Mouse (Mus musculus): ENCODE results near the gene Slc38a7. TPM values are rescaled to one million over a fixed set of nuclear protein-coding genes. Genes with fewer than 3 reads are reported as not detected.

Slc38a7 gene
- 19.8 and 21.4 TPM in 2 replicates for polyA plus RNA-seq (2016; fragmentation: Nextera tagmentation; extraction: Ambion mirVana)

DNA sequence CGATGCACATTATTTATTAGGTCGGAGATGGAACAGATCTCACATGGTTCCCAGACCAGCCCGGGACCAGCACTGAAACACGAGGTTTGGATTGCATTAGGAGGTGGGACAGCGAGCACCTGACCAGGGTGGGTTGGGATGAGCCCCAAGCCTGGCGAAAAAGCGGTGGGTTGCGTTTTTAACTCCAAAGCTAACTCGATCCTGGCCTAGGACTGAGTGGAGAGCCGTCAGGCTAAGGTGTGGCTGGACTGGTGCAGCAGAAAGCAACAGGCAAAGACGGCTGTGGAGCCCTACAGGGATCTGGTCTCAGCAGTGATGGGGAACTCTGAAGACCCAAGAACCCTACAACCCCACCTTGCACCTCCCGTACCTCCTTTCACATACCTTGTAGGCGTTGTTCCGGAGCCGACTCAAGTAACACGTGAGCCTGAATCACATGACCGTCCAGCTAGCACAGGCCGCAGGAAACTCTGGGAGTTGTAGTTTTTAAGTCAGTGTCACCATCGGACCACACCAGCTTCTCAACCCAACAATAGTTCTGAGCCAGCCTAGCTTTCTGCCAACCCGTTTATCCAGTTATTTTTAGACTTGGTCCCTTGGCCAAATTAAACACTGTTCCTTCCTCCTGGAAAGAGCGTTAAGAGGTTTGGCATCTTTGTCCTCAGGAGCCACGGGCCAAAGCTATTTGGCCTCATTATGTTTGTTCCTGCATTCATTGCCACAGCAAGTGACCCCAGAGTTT, at the start of gene Slc38a7:
Gene Slc38a7 (minus strand): TSS at position 438 of the 742 bp plus-strand sequence.
- Histone ChIP-seq H3K9ac (peak within 1 kb of the TSS; percentile 64), H3K4me3 (peak within 1 kb of the TSS; percentile 71), H3K4me1 (peaks cover 11% of the 10 kb centered on the region), H3K9me3 (no peaks in the 10 kb centered on the region), H3K36me3 (peaks cover 3% of the 10 kb centered on the region), H3K4me2 (replicated peaks) (peak within 1 kb of the TSS; percentile 81), H3K27ac (no peak within 1 kb of the TSS), H3K27me3 (replicated peaks) (no peaks in the 10 kb centered on the region)
- peak; percentile 96 for ATAC-seq (ENCODE audit: low FRiP score, low read depth)
- WGBS = 18% methylated on average over 22 of the region's 22 CpGs

DNA sequence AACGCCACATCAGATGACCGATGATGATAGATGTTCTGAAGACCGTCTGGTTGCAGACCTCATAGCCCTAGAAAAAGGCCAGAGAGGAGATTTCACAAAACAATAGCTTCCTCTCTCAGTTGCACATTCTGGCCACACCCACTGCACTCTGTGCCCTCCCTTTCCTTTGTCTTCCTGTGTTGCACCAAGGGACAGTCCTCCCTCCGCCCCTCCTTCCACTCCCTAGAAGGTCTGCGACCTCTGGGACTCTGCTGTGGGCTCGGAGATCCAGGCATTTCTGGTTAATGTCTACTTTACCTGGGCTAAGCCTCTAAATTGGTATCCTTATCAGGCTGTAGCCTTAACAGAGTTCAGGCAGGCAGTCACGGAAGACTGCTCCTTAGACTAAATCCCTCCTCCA, 48.5 kb upstream of the Slc38a7 start:
- no peaks in the 10 kb centered on the region for H3K9me3 ChIP-seq
- H3K27me3 ChIP-seq (replicated peaks) = no peaks in the 10 kb centered on the region
- no peak overlapping the region for H3K9ac ChIP-seq
- H3K36me3 ChIP-seq = no peaks in the 10 kb centered on the region
- H3K4me1 ChIP-seq = no peaks in the 10 kb centered on the region
- 25% methylated on average over 7 of the region's 7 CpGs for whole genome bisulfite sequencing
- no peak overlapping the region for H3K27ac ChIP-seq
- H3K4me3 ChIP-seq = no peak overlapping the region
- H3K4me2 ChIP-seq (replicated peaks) = no peak overlapping the region
- ATAC-seq (ENCODE audit: low FRiP score, low read depth) = no peak

DNA sequence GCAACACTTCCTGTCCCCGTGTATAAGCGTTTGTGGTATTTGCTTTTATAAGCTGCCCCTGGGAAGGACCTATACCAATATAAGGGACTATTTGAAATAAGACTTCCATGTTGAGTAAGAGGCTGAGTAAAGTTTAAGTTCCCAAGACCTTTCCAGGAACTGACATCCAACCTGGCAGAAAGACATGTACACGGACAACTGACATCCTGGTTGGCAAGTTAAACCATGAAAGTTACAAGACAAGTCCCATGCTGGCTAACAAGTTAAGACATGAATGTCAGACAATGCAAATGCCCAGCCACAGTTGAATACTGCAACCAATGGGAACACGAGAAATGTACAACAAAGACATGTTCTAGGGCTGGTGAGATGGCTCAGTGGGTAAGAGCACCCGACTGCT, 40.4 kb upstream of the Slc38a7 start:
- no peak overlapping the region for H3K9ac ChIP-seq
- WGBS = 85% methylated on average over 5 of the region's 5 CpGs
- no peak overlapping the region for H3K4me3 ChIP-seq
- no peak for ATAC-seq (ENCODE audit: low FRiP score, low read depth)
- no peaks in the 10 kb centered on the region for H3K27me3 ChIP-seq (replicated peaks)
- H3K4me1 ChIP-seq = no peaks in the 10 kb centered on the region
- no peaks in the 10 kb centered on the region for H3K36me3 ChIP-seq
- H3K4me2 ChIP-seq (replicated peaks) = no peak overlapping the region
- no peak overlapping the region for H3K27ac ChIP-seq
- no peaks in the 10 kb centered on the region for H3K9me3 ChIP-seq

DNA sequence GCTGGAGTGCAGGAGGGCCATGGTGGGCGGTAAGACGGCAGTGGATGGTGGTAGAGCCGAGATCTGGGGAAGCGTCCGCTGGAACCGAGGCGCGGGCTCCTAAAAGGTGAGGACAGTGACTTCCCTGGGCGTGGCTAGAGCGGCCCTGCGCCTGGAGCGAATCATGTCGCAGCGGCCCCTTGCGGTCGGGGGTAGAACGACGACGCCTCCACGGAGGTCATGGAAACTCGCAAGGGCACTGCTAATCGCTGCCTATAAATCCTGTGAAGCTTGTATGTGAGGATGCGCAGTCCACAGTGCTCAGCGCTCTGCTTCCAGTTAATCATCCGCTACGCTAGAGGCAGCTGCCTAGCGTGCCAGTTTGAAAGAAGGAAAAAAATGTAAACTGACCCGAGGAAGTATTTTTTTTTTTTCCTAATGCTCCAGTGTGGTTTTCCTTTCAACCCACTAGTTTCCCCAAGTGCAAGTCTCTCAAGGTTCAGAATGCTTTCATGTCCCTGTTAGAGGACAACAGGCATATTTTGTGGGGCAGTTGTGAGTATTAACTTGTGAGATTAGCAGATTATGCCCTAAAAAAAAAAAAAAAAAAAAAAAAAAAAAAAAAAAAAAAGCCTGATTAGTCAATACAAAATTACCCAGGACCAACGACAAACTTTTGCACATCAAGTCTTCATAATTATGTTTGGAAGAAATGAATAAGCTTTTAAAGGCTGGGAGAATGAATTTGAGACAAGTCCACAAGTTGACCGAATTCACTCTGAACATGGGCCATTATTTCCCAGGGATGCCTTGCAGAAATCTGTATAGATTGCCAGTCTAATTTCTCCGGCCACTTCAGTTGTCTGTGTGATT, 35.2 kb upstream of the Slc38a7 start, which contains the start of gene Got2:
Gene Got2 (minus strand): TSS at position 263 of the 852 bp plus-strand sequence.
- H3K27me3 ChIP-seq (replicated peaks) = no peaks in the 10 kb centered on the region
- H3K4me3 ChIP-seq = peak within 1 kb of the TSS; percentile 69
- peak within 1 kb of the TSS; percentile 74 for H3K4me2 ChIP-seq (replicated peaks)
- H3K9ac ChIP-seq = peak within 1 kb of the TSS; percentile 63
- peak within 1 kb of the TSS; percentile 50; the same call in 1 of the 2 replicates for H3K27ac ChIP-seq
- H3K36me3 ChIP-seq = no peaks in the 10 kb centered on the region
- ATAC-seq (ENCODE audit: low FRiP score, low read depth) = peak; percentile 93
- H3K4me1 ChIP-seq = peaks cover 13% of the 10 kb centered on the region
- no peaks in the 10 kb centered on the region for H3K9me3 ChIP-seq
- 8% methylated on average over 31 of the region's 31 CpGs for WGBS

DNA sequence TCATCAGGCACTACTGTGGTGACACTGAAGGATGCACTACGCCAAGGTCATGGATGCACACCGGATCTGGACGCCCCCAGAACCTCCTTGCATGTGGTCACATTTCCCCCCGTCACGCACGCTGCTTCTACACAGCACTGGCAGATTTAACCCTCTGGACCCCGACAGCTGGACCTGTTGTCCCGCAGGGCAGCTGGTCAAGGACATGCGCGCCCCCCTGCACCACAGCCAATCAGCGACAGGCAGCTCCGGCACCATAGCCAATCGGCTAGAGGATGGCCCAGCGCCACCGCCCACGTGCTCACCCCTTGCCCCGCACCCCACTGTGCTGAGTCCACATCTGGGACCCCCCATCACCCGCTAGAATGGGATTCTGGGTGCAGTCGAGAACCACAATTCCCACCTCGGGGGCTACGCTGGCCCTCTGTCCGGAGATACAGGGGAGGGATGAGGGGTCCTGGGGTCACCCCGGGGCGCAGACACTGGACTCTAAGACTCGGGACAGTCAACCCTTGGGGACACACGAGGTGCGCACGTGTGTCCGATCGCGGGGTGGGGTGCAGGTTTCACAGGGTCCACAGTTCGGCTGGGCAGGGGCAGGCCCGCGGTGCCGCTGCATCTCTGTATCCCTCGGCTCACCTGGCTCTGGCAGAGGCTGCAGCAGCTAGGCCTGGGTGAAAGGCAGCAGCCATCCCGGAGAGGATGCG, 34.4 kb upstream of the Slc38a7 start:
- Histone ChIP-seq H3K9me3 (no peaks in the 10 kb centered on the region), H3K9ac (peak overlapping the region; percentile 63), H3K4me1 (peaks cover 13% of the 10 kb centered on the region), H3K27me3 (replicated peaks) (no peaks in the 10 kb centered on the region), H3K4me2 (replicated peaks) (peak overlapping the region; percentile 74), H3K27ac (peak overlapping the region; percentile 50; the same call in 1 of the 2 replicates), H3K4me3 (peak overlapping the region; percentile 69), H3K36me3 (no peaks in the 10 kb centered on the region)
- ATAC-seq (ENCODE audit: low FRiP score, low read depth) = peak; percentile 97
- under 1% methylated on average over 38 of the region's 38 CpGs for WGBS

DNA sequence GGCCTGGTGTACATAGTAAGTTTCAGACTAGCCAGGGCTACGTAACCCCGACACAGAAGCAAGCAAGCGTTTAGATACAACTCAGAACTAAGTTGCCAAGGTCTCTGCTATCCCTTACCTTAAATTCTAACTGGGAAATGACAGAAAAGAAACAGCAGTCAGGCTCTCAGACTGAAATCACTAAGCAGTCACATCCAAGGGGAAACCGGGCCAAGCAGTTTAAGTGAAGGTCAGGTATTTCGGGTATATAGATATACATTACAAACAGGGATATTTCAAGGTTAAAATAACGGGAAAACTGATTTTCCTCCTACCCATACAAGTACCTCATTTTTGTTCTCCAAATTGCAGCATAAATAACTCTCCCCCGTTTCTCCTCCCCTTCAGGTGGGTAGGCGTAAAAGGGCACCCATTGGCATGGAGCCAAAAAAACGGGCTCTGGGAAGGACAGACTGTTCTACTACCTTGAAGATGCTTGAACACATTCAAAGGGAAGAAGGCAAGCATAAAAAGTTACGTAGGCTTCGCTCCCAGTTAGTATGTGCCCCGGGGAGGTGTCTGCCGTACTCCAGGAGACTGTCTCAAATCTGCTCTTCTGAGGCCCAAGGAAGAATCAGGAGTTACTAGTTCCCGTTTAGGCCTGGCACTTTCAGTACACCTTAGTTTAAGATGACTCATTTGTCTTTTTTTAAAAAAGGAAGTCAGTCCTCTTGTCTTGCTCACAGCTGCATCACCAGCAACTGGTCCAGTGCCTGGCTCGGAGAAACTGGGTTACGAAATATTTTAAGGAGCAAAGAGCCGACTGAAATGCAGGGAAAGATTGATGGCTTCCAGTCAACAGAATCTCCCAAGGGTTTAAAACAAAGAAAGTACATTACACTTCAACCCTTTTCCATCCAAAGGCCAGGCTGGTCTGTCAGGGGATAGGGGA, 33.6 kb upstream of the Slc38a7 start:
- Histone ChIP-seq H3K27me3 (replicated peaks) (no peaks in the 10 kb centered on the region), H3K27ac (no peak overlapping the region), H3K9me3 (no peaks in the 10 kb centered on the region), H3K4me3 (peak overlapping the region; percentile 69), H3K4me2 (replicated peaks) (peak overlapping the region; percentile 74), H3K36me3 (no peaks in the 10 kb centered on the region), H3K4me1 (peaks cover 13% of the 10 kb centered on the region), H3K9ac (peak overlapping the region; percentile 17; the same call in 1 of the 2 replicates)
- WGBS = 70% methylated on average over 17 of the region's 17 CpGs
- ATAC-seq (ENCODE audit: low FRiP score, low read depth) = peak; percentile 2; the same call in 1 of the 2 replicates

DNA sequence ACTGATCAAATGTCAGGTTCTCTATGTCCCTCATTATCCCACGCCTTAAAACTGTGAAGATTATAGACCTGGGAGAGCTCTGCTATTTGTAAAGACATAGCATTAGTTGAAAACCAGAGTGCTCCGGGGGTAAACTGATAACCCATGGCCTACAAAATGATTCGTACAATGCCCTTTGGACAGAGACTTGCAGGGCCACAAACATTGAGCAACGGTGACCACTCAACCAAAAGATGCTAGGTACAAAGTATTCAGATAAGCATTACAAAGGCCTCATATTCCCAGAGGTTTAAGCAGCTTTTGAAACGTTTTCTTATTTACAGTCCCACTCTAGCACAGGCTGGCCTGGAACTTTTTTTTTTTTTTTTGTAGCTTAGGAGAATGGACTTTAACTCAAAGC, 32.6 kb upstream of the Slc38a7 start:
- 92% methylated on average over 5 of the region's 5 CpGs for WGBS
- Histone ChIP-seq H3K9me3 (no peaks in the 10 kb centered on the region), H3K4me3 (no peak overlapping the region), H3K9ac (no peak overlapping the region), H3K4me1 (peaks cover 13% of the 10 kb centered on the region), H3K27ac (no peak overlapping the region), H3K36me3 (no peaks in the 10 kb centered on the region), H3K4me2 (replicated peaks) (no peak overlapping the region), H3K27me3 (replicated peaks) (no peaks in the 10 kb centered on the region)
- ATAC-seq (ENCODE audit: low FRiP score, low read depth) = no peak

DNA sequence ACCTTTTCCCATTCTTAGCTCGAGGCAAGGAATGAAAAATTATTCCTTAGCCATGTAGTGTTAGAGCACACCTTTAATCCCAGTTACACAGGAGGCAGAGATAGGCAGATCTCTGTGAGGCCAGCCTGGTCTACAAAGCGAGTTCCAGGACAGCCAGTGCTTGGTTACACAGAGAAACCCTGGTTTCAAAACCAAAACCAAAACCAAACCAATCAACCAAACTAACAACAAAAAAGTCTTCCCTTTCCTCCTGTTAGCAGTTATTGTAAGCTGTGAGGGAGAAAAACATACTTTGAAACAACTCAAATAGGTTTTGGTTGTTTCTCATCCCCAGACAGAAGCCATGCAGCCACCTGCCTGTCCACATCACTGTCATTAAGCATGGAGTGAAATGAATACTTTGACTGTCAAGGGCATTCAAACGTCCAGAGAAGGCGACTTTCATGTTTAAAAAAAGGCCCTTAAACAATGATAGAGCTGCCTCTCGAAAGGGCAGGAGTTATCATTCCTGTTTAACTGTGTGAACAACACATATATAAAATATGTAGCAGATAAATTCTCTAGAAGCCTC, 32.0 kb upstream of the Slc38a7 start:
- no peaks in the 10 kb centered on the region for H3K9me3 ChIP-seq
- no peaks in the 10 kb centered on the region for H3K27me3 ChIP-seq (replicated peaks)
- peaks cover 13% of the 10 kb centered on the region for H3K4me1 ChIP-seq
- H3K36me3 ChIP-seq = no peaks in the 10 kb centered on the region
- ATAC-seq (ENCODE audit: low FRiP score, low read depth) = no peak
- no peak overlapping the region for H3K4me2 ChIP-seq (replicated peaks)
- H3K4me3 ChIP-seq = no peak overlapping the region
- 80% methylated on average over 5 of the region's 5 CpGs for WGBS
- no peak overlapping the region for H3K9ac ChIP-seq
- no peak overlapping the region for H3K27ac ChIP-seq

DNA sequence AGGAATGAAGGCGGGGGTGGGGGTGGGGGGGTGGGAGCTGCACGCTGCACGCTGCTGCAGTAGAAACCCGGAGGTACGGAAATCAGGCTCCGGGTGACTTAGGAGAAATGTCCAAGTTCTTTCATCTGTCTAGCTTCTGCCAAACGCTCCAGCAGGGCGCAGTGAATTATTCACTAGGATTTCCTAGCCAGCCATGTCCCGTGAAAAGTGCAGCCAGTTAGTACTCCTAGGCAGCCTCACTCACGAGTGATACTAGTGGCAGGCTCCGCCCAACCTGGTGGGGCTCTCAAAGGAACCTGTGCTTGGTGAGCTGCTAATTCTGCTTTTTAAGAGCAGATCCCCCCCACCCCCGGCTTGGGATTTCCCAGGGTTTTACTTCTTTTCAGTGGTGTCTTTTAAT, 31.2 kb upstream of the Slc38a7 start:
- H3K9ac ChIP-seq = no peak overlapping the region
- no peak for ATAC-seq (ENCODE audit: low FRiP score, low read depth)

DNA sequence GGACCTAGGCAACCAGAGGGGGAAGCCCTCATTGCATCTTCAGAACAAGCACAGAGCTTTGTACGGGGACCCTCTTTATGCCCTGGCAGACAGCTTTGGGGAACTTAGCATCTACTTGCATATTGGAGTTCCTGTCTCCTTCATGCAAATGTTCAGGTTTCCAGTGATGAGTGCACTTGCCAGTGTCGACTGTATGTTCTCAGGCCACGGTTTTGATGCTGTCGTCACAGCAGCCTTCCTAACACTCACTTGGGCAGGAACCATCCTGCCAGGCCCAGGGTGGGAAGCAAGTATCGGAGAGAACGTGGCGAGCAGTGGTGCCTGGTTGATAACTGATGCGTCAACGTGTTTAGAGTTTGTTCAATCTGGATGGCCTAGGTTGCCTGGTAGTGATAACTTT, 28.9 kb upstream of the Slc38a7 start:
- ATAC-seq (ENCODE audit: low FRiP score, low read depth) = no peak
- Histone ChIP-seq H3K4me2 (replicated peaks) (no peak overlapping the region), H3K36me3 (peaks cover 3% of the 10 kb centered on the region; the same call in 1 of the 2 replicates), H3K9ac (no peak overlapping the region), H3K27me3 (replicated peaks) (no peaks in the 10 kb centered on the region), H3K9me3 (no peaks in the 10 kb centered on the region), H3K27ac (no peak overlapping the region), H3K4me3 (no peak overlapping the region), H3K4me1 (peaks cover 22% of the 10 kb centered on the region)
- WGBS = 90% methylated on average over 9 of the region's 9 CpGs

More for the DNA sequence above, 31.2 kb upstream of the Slc38a7 start:
- Histone ChIP-seq H3K4me2 (replicated peaks) (no peak overlapping the region), H3K4me1 (peaks cover 13% of the 10 kb centered on the region), H3K36me3 (no peaks in the 10 kb centered on the region), H3K27me3 (replicated peaks) (no peaks in the 10 kb centered on the region), H3K27ac (no peak overlapping the region), H3K9me3 (no peaks in the 10 kb centered on the region), H3K4me3 (no peak overlapping the region)
- WGBS = 79% methylated on average over 12 of the region's 12 CpGs

DNA sequence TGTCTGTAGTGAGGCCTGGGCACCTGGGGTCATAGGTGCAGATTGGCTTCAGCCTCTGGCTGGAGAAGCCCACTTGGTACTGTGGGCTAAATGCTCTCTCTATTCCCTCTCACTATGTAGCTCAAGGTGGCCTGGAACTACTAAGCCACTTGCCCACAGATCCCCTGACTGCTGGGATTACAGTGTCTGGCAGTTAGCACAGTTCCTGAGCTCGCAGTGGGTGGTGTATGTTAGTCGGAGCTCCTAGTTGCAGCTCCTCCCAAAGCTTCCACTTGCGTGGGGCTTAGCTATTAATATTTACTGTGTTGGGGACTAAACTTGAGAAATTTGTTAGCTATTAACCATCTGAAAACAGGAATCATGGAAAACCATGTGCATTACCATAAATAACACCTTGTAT, 28.2 kb upstream of the Slc38a7 start:
- Histone ChIP-seq H3K4me2 (replicated peaks) (no peak overlapping the region), H3K9ac (no peak overlapping the region)

More for the DNA sequence above, 28.2 kb upstream of the Slc38a7 start:
- no peak for ATAC-seq (ENCODE audit: low FRiP score, low read depth)
- no peaks in the 10 kb centered on the region for H3K27me3 ChIP-seq (replicated peaks)
- WGBS = 88% methylated on average over 3 of the region's 3 CpGs
- peaks cover 10% of the 10 kb centered on the region for H3K36me3 ChIP-seq
- no peak overlapping the region for H3K27ac ChIP-seq
- H3K4me3 ChIP-seq = no peak overlapping the region
- H3K4me1 ChIP-seq = peaks cover 17% of the 10 kb centered on the region
- H3K9me3 ChIP-seq = no peaks in the 10 kb centered on the region

Measured in neural tube, embryonic 12.5 days (tissue).